Comparison of ENCODE assay signal across 24 mouse cellular contexts in genomic region chr8:80789324-80789723, GRCm38 (mm10). TPM values are rescaled to one million over a fixed set of nuclear protein-coding genes. Genes with fewer than 3 reads are reported as not detected.
DNase-seq lines count a peak whose midpoint lies in the region; ATAC-seq and TF ChIP-seq lines count a peak whose summit lies in the region.
"Had no signal": no experiment of that assay in that cellular context is flagged by ENCODE, and none has a peak within 500 bp of the region (broad histone marks: within the 10 kb centered on the region; RNA-seq: fewer than 3 reads in every experiment).

No protein-coding gene starts in this region.

- no peak for DNase-seq in layer of hippocampus, adult 2 months (ENCODE audit: low spot score in 2 of 2)
- no peak for DNase-seq in layer of hippocampus, postnatal 25 days (ENCODE audit: extremely low spot score in 1 of 2, low spot score in 1 of 2)
- peak; percentile 36 for DNase-seq in NIH3T3 (ENCODE audit: low read depth)
- DNase-seq in kidney, adult 9 months, result no peak
- no peak for DNase-seq in spleen, postnatal 10 days (ENCODE audit: low spot score in 2 of 2)
- DNase-seq in right cerebral cortex, postnatal 10 days (ENCODE audit: low spot score in 2 of 2), result no peak
- DNase-seq: adrenal gland, postnatal 14 days; cerebellum, adult 2 months; cerebellum, postnatal 10 days; embryo, embryonic 11 days; gastrocnemius, postnatal 36 days; heart, adult 18-20 months; heart, postnatal 10 days had no signal

- H3K4me3 ChIP-seq in layer of hippocampus, adult 2 months, result no peak overlapping the region
- H3K4me3 ChIP-seq: embryonic facial prominence, embryonic 15.5 days; erythroblast, embryonic 14.5 days; forebrain, embryonic 10.5 days; forebrain, embryonic 15.5 days; heart, embryonic 10.5 days; hindbrain, embryonic 10.5 days; hindbrain, embryonic 15.5 days had no signal

- peak overlapping the region; percentile 51; the same call in 1 of the 2 replicates for H3K27ac ChIP-seq in layer of hippocampus, adult 2 months
- H3K27ac ChIP-seq: embryonic facial prominence, embryonic 15.5 days; forebrain, embryonic 10.5 days; forebrain, embryonic 15.5 days; heart, embryonic 10.5 days; hindbrain, embryonic 10.5 days; hindbrain, embryonic 15.5 days had no signal

- no peak for TF ChIP-seq CTCF in layer of hippocampus, adult 2 months (conservative IDR thresholded peaks at IDR 0.05)

- ATAC-seq in hematopoietic stem cell, adult 5-6 weeks (replicated peaks in 1 of 2; ENCODE audit: insufficient read depth in 1 of 2, low FRiP score in 2 of 2, low TSS enrichment in 1 of 2, low read depth in 1 of 2, poor library complexity in 2 of 2, severe bottlenecking in 2 of 2), result 0 out of 4 replicates have a peak, but pooled peaks have one; percentile 35 to 65
- ATAC-seq in megakaryocyte-erythroid progenitor cell, adult 5-6 weeks (replicated peaks; ENCODE audit: low FRiP score, low TSS enrichment, poor library complexity, severe bottlenecking), result 0 out of 2 replicates have a peak, but pooled peaks have one; percentile 38
- ATAC-seq: activated CD4-positive, CD25-positive, alpha-beta regulatory T cell, adult 4 months; forebrain, embryonic 15.5 days; Patski had no signal

RNA-seq across cellular contexts. Expression of gene Smarca5, which starts 50.0 kb away (rescaled TPM):
- total RNA-seq in layer of hippocampus, adult 2 months (2021), result 10 to 100 TPM; 58.5 to 59.3 TPM
- total RNA-seq in layer of hippocampus, postnatal 25 days (2021), result 10 to 100 TPM; 54.1 to 58.3 TPM
- 204 and 243 TPM in 2 replicates for total RNA-seq in hematopoietic stem cell, adult 5-6 weeks (2017)
- 97.6 and 109 TPM in 2 replicates for total RNA-seq in megakaryocyte-erythroid progenitor cell, adult 5-6 weeks (2014; fragmentation: Nextera tagmentation)
- 259 and 266 TPM in 2 replicates for total RNA-seq in megakaryocyte-erythroid progenitor cell, adult 5-6 weeks (2017)
